Mouse (Mus musculus) frontal cortex, postnatal 10 days (tissue): ENCODE data around the gene Gm20695.

Source experiments
- DNase-seq, 2 experiments: peaks; one replicate each; pipeline ENCODE4 v3.0.0; 2022; ENCODE audit warnings: low spot score in 2 of 2, mixed read lengths in 1 of 2

Gene Gm20695

DNA sequence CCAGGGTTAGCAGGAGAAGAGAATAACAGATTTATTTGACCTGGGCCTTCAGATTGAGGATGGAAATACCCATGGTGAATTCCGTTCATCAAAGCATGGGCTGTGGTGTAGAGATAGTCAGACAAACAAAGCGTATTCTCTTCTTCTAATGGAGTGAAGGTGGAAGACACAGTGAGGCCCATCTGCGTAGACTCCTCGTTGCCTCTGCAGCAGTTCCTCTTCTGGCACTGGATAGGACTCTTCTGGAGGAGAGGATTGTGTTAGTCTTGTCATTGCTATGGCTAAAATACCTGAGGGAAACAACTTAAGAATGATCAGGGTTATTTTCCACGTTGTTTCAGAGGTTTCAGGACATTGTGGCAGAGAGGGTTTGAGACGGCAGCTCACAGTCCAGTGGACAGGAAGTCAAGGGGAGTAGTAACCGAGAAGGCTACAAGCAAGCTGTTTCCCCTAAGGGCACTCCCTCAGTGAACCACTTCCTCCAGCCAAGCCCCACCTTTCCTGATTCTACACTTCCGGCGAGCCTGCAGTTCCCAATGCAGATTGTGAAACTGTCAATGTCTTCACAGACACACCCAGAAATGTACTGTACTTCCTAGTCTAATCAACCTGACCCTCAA is 10.8 kb downstream of the Gm20695 start:
- no peak for DNase-seq

DNA sequence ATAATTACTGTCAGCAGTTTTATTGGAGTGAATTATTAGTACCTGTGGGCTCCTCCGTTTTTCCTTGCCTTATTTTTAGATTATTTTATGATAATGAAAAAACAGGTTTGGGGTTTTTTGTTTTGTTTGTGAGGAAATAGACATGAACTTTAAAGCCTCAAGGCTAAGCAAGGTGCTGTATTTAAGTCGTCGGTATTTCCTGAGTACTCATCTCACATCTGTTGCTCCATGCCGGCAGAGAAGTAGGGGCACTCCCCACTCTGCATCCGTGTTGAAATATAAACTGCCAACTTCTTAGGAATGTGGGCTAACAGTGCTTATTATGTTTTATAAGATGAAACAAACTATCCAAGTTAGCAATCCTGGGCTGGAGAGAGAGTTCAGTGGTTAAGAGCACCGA is 11.6 kb downstream of the Gm20695 start:
- DNase-seq, result no peak

DNA sequence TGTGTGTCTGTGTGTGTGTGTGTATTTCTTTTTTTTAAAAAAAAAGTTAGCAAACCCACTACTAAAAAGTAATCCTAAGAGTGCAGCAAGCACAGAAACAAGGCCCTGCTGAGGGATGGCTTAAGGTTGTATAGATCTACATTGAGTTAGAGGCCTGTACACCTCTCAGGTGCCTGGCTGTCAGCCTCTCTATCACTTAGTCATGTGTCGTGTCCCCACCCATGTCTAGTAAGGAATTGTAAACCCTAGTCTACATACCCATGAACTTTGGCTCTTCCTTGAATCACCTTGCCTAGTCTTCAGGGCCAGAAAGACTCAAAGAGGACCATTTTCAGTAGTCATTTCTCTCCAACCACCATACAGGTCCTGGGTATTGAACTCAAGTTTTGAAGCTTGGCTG is 12.1 kb downstream of the Gm20695 start:
- no peak for DNase-seq

DNA sequence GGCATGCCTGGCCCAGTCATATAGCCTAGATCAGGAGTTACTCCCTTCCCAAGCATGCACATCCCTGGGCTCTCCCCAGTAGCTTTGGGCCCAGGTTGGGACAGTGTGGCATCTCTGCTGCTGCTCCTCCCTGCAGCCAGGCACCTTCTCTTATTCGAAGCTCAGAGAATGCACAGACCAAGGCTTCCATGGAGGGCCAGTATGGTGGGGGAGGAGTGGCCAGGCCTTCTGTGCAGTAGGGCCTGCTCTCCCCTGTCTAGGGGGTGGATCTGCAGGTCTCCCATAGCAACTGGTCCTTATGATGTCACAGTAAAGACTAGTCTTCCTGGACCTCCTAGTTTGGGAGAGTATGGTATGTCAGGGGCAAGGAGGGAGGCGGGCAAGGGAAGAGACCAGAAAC is 23.0 kb downstream of the Gm20695 start:
- no peak for DNase-seq

DNA sequence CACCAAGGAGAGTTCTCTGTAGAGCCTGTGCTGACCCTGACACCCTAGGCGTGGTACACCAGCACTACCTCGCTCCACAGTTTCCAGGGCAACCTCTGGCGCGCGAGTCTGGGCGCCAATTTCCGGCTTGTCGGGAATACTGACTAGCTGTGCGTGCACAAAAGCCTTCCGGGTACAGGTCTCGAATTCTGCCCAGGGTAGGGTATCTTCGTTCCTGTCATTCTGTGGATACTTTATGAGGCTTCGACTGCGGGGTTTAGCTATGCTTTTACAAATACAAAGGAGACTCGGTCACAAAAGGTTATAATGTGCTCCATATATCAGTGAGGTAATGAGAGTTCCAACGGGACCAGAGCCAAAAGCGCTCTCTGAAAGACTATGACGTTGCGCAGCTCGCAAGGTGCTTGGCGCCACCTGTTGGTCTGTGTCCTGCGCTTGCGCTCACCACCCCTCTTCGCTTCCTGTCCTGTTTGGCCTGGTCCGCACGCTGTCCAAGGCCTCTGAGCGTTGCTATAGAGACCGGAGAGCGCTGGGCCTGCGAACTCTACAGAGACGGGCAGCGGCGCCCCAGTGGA is 24.2 kb downstream of the Gm20695 start, which contains the start of the genes 1700037C18Rik and Cluap1:
1700037C18Rik (minus strand) TSS at position 153 of the 575 bp plus-strand sequence.
Cluap1 (plus strand) TSS at position 265 of the 575 bp plus-strand sequence.
- peak; percentile 89 to 91 for DNase-seq

DNA sequence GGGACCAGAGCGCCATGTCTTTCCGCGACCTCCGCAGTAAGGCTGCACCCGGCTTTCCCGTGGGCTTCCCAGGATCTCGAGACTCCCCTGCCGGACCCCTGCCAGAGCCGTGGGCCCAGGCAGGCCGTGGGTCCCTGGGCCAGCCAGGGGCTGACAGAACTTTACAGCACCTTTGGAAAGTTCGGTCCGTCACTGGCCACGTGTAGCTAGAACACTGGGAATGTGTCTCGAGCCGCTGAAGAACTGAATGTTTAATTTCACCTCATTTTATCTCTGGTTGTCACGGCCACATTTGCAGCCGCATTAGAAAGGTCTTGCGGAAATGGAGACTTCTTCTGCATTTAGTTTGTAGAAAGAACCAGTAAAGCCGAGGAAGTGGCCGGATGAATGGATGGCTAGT is 24.7 kb downstream of the Gm20695 start:
- no peak for DNase-seq

DNA sequence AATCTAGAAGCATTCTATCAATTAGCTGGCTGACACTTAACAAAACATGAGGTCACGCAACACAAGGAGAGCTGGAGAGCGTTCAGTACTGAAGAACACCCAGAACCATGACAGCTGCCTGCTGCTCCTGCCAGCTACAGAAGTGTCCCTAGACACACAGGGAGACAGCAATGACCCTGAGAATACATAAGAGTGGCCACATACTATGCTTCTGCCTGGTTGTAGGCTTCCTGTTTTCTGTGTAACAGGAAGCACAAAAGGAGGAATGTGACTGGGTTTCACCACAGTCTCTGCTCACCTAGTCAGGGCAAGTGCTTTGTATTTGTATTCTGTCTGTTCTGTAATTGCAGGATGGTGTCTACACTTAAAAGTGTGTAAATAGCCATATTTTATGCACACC is 36.3 kb downstream of the Gm20695 start:
- no peak for DNase-seq

DNA sequence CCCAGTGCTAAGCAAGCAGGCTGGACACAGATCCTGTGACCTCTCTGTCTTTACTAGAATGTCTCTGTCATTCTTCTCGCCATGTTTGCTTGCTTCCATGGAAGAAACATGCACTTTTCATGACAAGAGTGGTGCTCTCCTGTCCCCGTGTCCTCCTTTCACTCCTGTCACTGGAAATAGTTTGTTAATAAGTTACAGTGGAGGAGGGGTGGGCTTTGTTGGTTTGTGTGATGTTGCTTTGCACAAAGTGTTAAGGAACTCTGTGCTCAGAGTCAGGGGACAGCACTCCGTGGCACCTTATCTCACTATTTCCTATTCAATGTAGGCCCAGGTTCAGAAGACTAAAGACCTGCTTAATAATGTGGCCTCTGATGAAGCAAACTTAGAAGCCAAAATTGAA is 39.1 kb downstream of the Gm20695 start:
- DNase-seq, result no peak

DNA sequence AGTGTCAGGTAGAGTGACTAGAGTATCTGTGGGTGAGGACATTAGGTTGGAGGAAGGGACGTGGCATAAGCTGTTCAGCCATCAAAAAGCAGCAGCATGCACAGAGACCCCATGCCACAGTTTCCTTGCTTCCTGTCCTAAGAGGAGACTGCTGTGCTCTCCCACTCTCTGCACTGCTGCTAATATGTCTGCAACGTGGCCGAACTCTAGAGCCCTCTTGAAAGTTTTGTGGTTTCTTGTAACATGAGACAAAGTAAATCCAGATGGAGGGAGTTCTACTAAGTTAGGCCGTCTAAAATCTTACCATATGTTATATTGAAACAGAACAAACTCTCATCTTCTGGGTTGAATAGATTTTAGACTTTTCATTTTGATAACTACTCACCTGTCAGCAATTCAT is 39.5 kb downstream of the Gm20695 start:
- no peak for DNase-seq

DNA sequence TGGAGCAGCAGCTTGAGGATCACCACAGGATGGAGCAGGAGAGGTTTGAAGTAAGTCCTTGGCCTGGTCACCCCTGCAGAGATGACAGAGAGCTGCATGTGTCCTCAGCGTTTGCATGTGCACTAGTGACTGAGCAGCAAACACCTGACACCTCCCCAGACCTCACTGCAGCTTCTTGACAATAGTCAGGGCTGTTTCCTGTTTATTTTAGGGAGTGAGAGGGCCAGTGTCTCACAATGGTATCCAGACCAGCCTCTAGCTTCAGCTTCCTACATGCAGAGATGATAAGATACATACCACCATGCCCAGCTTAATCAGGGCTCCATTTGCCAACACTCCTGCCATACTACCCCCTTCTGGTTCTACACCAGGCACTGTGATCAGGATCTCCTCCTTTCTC is 44.1 kb downstream of the Gm20695 start:
- DNase-seq, result no peak

DNA sequence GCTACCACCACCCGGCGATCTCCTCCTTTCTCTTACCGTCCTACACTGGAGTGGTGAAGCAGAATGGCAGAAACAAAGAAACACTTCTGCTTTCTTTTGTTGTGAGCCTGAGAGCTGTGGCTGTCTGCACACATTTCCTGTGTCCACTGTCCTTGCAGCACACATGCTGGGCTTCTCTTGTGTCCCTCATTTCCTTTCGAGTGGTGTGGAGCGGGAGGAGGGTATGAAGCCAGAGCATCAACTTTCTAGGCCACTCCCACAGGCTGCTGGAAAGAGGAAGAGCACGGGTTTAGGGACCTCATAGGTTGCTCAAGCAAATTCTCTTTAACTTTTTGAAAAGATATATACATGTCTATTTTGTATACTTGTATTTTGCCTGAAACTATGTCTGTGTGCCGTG is 44.7 kb downstream of the Gm20695 start:
- no peak for DNase-seq

DNA sequence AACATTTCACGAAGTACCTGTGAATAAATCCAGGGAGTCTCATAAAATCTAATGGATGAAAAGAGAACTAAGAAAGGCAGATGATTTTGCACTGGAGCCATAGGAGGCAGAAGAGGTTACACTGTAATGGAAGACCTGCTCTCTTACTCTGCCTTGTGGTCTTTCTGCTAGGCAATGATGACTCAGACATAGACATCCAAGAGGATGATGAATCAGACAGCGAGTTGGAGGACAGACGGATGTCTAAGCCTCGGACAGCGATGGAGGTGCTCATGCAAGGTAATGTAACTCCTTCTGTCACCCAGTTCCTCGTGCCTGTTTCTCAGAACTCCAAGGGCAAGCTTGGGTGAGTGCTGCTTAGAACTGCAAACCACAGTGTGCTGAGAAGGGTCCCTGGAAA is 49.1 kb downstream of the Gm20695 start:
- no peak for DNase-seq

DNA sequence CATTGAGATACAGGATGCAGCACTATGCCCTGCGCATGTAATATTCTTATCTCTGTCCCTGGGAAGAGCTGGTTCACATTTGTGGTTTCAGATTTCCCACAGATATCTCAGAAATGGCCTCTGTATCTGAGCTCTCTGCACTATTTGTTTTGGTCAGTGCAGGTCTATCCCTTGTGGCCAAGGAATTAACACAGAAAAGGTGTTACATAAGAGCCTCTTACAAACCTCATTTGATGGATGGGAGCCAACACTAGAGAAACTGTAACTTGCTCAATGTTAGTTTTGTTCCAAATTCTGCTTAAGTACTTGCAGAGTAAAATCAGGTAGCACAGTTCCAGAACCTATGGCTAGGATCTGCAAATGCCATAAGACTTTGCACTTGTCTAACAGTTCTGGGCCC is 49.6 kb downstream of the Gm20695 start:
- no peak for DNase-seq

DNA sequence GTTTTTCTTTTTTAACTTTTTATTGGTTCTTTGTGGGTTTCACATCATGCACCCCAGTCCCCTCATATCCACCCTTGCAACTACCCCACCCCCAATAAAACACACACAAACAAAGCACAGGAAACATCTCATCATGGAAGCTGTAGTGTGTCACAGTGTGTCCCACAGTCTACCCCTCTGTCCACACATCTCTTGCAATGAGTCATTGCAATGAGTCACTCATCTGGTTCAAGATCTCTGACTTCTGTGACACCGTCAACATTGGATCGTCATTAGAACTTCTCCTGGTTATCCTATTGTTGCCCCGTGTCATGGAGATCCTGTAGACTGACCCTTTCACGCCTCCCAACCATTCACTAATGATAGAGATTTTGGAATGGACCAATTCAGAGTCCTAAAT is 50.3 kb downstream of the Gm20695 start:
- no peak for DNase-seq

DNA sequence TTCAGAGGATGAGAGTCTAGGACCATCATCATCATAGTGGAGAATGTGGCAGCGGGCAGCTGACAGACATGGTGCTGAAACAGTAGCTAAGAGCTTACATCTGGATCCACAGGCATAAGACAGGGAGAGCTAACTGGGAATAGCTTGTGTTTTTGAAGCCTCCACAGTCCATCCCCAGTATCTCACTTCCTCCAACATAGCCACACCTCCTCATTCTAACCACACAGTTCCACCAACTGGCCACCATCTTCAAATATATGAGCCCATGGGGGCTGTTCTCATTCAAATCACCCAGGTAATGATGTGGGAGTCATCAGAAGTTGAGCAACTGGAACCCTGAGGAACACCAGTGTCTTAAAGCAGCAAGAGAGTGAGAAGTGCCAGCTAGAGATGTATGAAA is 66.7 kb downstream of the Gm20695 start:
- DNase-seq, result no peak

DNA sequence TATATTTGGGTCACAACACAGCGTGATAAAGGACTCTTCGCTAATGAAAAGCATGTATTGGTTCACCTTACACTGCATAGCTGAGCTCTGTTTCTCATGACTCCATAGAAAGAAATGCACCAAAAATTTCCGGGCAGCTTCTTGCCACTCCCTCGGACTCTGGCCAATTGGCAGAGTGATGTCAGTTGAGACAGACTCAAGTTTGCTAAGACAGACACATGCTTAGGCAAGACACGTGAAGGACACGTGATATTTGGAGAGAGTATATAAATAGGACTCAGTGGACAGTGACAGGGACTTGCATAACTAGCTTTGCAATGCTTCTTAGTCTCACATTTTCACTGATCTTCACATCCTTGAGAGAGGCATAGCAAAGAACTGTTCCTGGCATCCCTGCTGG is 71.9 kb downstream of the Gm20695 start:
- no peak for DNase-seq

DNA sequence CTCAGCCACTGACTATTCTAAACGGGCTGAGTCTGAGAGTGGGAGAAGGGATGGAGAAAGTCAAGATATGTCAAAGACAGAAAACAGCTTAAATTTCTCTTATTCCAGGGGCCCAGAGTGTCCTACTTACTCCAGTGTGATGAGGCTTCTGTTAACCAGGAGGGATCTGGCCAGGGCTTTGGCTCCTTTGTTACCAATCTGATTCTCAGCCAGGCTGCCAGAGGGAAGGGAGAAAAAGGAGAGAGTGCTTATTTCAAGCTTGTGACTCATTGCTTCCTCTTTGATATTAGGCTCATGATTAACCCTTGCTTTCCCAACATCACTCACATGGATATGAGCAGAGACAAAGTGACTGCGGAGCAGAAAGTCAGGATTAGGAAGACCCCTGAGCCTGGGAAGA is 74.8 kb downstream of the Gm20695 start:
- no peak for DNase-seq

DNA sequence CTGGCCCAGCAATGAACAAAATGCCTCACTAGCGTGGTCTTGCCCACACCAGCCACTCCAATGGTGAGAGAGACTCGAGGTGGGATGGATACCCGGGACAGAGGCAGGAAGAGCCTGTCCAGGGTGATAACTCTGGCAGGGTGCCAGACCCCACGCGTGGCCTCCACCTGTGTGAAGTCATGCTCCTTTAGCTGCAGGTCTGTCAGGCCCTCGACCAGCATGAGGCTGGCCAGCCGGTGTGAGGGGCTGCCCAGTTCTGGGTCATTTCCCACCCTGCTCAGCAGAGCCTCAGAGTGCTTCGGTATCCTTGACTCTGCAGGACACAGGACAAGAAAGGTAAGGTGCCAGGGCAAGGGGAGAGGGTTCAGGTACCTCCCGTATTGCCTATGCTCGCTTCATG is 80.5 kb downstream of the Gm20695 start:
- no peak for DNase-seq

DNA sequence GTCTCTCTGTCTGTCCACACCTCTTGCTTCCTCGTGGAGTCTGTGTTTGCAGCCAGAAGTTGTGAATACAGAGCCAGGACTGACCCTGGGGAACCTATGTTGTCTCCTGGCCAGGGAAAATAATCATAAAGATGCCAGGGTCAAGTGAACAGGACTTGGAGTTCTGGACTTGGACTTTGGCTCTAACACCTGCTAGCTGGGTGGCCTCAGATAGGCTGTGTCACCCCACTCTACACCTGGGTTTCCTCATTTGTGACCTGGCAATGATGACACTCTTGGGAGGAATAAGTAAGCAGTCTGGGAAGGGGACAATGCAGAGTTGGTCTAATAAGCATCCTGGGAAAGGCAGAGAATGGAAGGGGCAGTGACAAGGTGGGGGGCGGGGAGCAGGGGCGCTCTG is 81.1 kb downstream of the Gm20695 start:
- DNase-seq, result no peak
